Mouse (Mus musculus) liver, postnatal 0 days (tissue): ENCODE data around the gene Hist1h4c.

Source experiments
- CTCF ChIP-seq: sonication (generic); IDR thresholded peaks from 2 replicates; pipeline ENCODE4 v1.5.1; 2016; ENCODE audit warnings: antibody characterized with exemption, low read depth
- EP300 ChIP-seq: IDR thresholded peaks from 2 replicates; pipeline ENCODE4 v1.6.1; 2016; ENCODE audit warnings: antibody characterized with exemption, low read depth, mild to moderate bottlenecking

DNA sequence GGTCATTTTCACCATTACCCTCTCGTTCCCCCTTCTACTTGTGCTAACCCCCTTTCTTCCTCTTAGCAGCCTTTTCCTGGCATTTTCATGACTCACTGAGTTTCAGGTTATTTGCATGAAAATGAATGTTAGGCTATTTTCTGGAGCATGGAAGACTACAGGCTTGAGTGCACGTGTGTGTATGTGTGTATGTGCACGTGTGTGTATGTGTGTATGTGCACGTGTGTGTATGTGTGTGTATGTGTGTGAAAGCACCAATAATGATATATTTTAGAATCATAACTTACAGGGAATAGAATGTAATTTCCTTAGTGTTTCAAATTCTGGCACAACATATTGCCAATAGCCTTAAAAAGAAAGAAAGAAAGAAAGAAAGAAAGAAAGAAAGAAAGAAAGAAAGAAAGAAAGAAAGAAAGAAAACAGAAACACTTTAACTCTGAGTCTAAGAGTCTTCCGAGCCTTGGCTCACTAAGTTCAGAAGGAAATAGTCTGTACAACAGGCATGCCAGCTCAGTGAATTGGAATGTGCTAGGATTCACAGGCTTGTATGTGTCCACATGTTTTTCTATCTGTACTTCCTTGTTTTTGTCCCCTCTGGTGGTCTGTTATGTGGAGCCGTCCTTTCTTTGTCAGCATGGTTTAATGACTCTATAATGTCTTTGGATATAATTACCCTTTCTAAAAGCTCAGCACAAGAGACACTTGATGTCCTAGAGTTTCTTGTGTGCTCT lies 38.5 kb downstream of the Hist1h4c start:
- TF ChIP-seq CTCF (no peak), EP300 (no peak)
